Mouse (Mus musculus) spleen, embryonic (tissue): Measurements from ENCODE around the gene Nckap5.

Source experiments
- CTCF ChIA-PET: fragments of 350-600 bp; sonication (Branson Sonifier 250); formaldehyde crosslinking; loops from one replicate; lab custom pipeline; 2022; lab: Charles Lee

Gene Nckap5

DNA sequence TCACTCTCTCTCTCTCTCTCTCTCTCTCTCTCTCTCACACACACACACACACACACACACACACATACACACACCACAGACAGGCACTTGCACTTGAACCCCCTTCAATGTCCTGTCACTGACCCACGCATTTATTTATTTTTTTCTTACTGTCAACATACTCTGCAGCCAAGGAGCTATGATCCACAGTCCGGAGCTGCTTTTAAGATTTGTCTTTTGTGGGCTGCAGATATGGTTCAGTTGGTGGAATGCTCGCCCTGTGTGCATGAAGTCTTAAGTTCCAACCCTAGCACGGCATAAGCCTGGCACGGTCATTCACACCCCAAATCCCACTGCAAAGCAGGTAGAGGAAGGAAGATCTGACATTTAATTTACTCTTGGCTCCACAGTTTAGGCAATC is 357.6 kb downstream of the Nckap5 start:
- CTCF ChIA-PET, result no interaction called here

DNA sequence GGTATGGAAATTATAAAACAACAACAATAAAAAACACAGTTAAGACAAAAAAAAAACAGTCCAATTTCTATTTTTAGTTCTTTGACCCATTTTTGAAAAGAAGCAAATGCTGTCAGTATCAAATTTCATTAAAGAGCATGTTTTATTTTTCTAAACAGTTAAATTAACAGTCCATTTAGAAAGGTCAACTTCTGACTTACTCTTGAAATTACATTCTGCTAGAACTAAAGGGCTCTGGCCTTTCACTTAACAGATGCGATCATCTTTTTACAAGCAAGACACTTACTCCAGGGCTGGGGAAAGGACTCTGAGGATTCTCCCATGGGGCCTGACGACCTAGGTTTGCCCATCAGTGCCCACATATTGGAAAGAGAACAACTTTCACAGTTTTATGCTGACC is 359.2 kb downstream of the Nckap5 start:
- CTCF ChIA-PET, result no interaction called here

DNA sequence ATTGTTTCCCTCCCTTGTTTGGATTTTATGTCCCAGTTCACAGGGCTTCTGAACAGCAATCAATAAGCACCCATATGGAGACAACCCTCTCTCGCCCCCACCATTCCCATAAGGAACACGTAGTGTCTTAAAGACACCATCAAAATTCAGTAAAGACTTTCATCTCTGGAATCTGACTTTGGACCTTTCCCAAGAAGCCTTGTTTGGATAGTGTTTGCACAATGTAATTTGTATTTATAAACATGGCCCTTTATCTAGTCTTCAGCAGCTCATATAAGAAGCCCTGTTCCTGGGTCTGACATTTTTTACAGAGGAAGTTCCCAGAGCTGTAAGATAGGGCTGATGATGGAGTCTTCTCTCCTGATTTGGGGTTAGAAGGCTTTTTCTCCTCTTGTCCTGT is 359.7 kb downstream of the Nckap5 start:
- CTCF ChIA-PET, result no interaction called here

DNA sequence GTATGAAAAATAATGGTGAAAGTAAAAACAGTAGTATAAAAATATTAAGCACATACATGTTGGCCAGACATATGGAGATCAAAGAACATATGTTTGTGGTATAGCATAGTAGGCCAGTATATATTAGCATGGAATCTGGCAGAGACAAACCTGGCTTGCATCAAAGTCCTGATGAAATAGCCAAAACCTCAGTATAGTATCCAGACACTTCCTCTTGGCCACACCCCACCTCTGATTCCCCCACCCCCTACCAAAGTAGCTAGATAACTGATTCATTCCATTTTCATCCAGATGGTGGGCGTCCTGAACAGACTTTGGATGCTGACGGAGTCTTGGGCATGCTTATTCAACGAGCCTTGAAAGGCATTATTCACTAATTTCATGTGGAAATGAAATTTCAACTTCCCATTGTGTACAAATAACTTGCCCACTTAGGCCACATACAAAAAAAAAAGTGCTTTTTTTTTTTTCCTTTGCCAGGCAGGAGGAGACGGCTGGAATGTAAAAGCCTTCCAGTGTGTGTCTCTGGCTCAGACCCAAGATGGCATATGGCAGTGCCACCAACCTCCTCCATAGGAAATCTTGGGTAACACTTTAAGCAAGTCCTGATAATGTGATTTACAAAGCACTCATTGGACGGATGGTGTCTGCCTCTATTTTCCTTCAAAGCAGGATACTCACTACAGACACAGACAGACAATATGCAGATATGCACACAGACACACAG is 360.6 kb downstream of the Nckap5 start:
- CTCF ChIA-PET, result no interaction called here

DNA sequence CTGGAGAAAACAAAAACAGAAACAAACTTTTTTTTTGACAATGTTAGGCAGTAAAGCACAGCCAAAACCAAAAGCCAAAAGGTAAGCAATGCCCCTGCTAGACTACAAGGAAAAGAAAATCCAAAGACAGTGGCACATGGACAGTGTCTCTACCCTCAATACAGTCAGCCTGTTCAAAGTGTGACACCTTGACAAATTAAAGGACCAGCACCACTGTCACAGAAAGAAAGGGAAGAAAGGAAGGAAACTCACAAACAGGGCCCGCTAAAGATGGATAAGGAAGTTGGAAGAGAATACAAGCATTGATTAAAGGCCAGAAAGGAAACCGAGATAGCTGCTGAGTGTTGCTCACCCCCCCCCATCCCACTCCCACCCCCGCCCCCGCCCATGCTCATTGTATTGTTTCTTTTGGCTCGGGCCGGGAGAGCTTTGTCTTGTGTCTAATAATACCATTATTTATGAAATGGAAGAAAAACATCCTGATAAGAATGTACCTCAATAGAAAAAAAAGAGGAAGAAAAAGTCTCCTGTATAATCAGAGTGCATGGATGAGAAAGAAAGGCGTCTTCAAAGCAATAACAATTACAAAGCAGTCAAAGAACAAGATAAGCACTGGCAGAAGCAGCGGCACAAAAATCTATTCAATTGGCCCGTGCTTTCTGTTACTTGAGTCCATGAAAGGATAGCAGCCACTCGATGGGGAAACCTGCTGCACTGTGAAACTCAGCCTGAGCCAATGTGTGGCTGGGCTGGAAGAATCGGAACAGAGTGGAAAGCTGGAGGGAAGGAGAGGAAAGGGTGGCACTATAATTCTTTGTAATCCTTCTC is 368.9 kb downstream of the Nckap5 start:
- CTCF ChIA-PET, result no interaction called here

DNA sequence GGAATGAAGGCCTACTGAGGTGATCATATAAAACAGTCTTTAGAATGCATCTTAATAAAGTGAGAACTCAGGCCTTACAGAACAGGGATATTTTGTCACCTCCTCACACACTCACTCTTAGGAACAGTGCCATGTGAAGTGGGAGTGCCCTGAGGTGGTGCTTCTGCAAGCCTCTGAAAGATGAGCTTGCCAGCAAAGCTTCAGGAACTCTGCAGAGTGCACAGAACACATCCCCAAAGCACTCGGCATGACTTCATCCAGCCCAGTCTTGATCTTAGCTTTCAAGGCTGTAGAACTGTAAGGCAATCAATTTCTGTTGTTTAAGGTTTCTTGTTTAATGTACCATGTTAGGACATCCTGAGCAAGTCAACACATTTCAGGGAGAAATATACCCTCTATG is 372.9 kb downstream of the Nckap5 start:
- CTCF ChIA-PET, result no interaction called here

DNA sequence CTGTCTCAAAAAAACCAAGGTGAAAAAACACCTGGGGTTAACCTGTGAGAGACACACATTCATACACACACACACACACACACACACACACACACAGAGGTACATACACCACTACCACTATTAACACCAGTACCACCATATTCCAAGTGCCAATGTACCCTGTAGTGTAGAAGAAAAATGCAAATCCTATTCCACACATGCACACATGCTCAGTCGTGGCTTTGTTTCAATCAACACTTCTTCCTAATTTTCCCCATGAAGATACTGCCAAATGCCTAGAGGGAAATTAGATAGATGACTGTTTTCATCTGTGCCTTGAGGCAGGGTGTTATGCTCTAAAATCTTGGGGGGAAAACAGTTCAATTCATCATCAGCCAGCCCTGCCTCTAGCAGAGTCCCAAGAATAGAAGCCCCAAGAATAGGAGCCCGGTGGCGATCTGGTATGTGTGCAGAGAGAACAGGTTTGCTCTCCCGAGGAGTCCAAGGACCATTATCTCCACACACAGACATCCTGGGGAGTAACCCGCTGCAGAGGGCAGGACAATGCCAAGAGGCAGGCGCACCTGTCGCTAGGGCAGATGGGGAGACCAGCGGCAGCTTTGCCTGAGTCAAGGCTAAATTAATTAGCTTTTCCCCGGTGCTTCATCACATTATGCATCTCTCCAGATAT is 376.0 kb downstream of the Nckap5 start:
- CTCF ChIA-PET, result no interaction called here

DNA sequence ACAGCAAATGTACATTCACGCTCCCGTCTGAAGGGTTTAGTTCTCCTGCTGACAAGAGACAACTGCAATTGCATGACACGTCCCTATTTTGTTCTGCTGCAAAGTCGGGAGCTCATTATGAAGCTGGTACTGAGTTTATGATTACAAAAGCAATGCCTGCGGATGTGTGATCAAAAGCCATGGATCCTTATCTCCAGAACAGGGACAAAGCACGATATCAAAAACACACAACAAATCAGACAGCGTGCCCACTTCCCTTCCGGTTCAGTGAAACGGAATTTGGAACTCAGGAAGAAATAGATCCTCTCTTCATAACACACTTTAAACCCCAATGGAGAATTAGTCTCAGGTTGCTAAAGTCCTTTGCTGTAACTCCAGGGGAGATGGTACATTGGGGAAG is 379.1 kb downstream of the Nckap5 start:
- CTCF ChIA-PET, result no interaction called here

DNA sequence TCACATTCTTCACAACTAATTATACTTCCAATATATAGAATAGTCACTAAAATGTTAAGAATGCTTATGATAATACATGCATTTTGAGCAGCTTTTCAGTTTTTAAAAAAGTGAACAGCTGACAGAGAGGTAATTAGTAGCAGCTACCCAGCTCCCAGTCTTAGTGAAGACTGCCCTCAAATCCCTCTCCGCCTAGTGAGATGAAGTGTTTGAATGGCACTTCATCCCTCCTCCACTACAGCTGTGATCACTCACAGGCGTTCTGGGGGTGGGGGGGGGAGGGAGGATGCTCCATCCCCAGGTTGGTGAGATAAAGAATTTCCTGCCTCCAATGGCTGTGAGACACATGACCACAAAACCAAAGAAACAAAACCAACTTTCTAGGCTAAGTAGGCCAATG is 381.2 kb downstream of the Nckap5 start:
- CTCF ChIA-PET, result no interaction called here

DNA sequence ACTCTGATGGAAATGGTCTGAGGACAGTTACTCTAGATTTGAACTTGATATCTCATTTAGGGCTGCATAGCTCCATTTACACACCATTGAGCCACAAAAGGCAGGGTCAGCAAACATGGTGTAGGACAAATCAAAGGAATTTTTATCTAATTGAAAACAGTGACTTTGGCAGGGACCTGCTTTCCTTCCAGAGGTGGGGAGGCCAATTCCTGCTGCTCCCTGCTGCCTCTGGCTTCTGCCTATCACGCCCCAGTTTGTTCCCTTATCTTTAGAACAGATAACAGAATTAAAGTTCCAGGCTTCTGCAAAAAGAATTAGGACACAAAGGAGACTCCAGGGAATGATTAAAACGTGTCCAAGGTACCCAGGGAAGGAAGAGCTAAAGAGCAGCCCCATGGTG is 386.7 kb downstream of the Nckap5 start:
- CTCF ChIA-PET, result interaction anchor here (0.8 kb wide), 1 partner anchor 1026 kb away, joined by 10 read pairs; no protein-coding TSS in a partner anchor

DNA sequence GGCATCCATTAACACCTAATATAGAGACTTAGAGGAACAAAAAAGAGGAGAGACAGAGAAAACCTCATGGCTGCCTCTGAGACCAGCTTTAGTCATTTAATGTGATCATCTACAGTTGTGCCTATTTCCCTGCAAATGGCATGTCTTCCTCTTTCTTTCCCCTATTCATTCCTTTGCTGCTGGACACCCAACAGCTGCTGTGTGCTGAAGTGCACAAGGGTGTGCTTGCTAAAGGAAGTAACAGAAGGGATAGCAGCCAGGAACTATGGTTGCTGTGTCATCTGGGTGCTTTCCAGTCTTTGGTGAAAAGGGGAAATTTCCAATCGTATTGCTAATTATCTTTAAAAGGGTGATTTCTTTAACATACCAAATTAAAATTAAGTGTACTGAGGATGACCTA is 387.9 kb downstream of the Nckap5 start:
- CTCF ChIA-PET, result no interaction called here

DNA sequence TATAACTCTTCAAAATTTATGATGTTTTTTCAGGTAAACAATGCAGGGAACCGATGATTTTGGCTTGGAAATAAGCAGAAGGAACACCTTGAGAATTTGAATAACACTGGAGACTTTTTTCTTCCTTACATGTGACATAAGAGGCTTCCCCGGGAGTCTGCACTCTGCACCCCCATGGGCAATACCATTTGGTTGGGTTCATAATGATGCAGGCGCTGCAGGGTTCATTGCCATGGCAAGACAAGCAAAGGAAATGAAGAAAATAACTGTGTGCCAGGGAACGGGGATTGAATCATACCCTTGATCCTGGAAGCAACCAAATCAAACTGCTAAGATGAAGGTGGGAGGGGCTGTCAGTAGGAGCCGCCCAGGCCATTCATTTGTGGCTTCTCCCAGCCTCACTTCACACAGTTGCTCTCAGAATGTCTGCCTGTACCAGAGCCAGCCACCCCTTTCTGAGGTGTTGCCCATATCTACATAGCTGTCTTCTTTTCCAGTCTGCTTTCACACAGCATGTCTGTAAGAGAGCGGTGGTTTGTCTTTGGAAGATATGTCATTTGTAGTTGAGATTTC is 392.5 kb downstream of the Nckap5 start:
- CTCF ChIA-PET, result no interaction called here

DNA sequence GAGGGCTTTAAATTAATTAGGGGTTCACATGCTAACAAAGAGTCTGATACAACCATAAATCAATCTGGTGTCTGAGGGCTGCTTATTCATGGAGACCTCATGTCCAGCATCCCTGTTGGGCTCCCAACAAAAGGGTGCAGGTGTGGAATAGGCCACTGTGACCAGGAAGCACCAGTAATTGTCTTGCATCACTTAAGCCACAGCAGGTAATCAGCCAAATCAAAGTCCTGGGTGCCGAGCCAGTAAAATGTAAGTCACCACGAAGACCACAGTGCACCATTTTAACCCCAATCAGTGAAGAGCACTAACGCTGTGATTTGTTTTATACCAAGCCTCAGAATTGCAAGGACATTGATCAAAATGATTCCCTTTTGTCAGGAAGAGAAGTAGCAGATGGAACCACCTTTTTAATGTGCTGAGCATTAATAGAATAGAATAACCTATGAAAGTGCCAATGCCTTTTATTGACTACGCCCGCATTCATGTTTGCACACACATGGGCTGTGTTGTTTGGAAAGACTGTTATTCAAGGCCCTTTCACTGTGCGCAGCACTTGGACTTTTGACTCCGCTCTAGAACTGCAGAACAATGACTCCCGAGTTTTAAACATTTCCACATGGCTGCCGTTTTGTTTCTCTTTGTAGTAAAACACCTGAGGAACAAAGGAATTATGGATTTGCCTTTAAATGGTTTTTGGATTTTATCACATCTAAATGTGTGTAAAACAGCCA is 393.5 kb downstream of the Nckap5 start:
- CTCF ChIA-PET, result no interaction called here

DNA sequence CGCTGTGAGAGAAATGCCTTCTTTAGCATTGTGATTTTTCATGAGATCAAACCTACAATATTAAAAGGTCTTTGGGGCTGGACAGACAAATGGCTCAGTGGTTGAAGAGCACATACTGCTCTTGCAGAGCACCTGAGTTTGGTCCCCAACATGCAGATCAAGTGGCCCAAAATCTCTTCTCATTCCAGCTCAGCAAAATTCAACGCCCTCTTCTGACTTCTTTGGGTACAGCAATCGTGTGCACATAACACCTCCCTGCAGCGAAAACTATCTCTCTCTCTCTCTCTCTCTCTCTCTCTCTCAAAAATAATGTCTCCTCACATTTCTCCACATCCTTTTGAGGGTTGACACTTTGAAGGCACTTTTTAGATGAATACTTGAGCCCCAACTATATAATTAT is 398.3 kb downstream of the Nckap5 start:
- CTCF ChIA-PET, result no interaction called here

DNA sequence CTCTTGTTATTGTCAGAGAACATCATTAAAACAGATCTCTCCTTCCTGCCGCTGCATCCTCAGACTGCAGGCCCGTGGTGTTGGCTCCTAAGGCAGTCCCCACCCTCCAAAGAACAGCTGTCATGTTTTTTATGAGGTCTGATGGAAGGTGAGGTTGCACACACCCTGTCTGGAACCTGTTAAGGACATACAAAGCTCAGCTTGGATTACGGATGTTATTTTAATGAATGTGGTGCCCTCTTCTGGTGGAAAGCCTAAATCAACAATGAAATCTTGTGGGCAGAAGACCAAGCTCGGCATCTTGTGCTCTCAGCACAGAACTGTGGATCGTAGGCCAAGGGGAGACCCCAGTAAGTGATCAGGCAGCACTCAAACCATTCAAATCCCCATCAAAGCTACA is 399.0 kb downstream of the Nckap5 start:
- CTCF ChIA-PET, result no interaction called here

DNA sequence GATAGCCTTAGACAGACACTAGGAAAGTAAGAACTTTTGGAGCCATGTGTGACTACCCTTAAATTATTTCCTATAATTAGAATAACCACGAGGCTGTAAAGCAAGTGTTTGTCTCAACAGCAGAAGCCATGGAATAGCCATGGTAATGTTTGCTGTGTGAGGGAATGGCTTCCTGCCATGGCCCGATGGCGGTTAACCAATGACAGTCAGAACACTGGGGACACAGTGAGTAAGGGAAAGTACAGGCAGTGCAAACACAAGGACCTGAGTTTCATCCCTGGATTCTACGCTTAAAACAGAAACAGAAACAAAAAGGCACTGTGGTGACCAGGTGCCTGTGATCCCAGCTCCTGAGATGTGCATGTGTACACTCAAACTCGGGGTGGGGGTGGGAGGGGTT is 419.2 kb downstream of the Nckap5 start:
- CTCF ChIA-PET, result no interaction called here

DNA sequence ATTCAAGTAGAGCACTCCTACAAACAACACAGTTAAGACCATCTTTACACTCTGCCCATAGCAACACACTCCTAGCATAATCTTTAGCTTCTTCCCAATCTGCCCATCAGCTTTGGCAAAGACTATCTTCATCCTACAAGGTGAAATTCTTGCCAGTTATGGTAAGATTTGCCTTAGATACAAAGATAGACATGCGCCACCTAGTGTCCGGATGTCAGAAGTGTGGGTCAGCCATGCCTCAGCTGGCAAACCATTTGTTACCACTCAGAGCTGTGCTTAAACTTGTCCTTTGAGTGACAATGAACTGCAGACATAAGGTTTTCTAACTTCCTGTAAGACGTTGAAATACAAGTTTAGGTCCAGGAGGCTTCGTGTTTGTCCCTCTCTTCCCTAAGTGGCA is 422.7 kb downstream of the Nckap5 start:
- CTCF ChIA-PET, result no interaction called here

DNA sequence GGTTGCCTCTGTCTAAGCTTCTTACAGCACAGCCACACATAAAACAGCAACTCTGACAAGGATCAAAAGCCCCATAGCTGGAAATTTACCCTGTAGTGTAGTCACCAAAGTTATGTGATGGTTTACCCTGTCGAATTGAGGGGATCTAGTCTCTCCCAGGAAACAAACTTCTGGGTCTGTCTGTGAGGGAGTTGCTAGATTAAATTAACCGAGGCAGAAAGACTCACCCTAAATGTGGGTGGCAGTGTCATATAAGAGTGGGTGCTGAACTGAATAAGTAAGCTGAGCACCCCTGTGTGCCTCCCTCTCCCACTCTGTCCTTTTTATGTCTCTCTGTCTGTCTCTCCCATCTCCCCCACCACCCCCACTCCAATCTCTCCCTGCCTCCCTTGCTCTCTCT is 425.1 kb downstream of the Nckap5 start:
- CTCF ChIA-PET, result no interaction called here

DNA sequence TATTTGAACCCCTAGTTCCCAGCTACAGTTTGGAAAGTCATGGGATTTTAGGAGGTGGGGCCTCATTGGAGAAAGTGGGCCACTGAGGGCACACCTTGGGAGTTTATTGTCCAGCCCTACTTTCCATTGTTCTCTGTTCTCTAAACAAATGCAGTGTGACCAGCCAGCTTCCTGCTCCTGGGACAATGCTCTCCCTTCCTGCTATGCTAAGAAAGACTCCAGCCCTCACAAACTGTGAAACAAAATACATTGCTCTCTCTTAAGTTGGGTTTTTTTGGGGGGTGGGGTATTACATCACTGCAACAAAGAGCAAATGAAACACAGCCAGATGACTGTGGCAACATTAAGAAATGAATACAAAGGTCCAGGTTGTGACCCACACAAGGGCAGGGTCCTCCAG is 426.6 kb downstream of the Nckap5 start:
- CTCF ChIA-PET, result no interaction called here

DNA sequence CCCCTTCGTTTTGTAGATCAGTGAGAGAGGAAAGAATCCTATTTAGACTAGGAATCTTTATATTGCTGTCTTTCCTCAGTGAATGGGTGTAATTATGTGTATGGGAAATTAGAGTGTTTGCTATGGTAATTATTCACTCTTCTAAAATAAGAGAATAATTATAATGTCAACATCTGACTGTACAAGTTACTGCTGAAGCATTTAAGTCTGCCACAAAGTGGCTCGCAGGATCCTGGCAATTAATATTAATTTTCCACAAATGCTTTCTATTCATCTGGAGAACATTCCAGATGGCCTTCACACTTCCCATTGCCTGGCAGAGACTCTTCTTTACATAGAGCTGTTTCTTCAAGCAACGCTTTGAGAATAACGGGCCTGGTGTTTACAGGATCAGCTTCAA is 439.4 kb downstream of the Nckap5 start:
- CTCF ChIA-PET, result no interaction called here

DNA sequence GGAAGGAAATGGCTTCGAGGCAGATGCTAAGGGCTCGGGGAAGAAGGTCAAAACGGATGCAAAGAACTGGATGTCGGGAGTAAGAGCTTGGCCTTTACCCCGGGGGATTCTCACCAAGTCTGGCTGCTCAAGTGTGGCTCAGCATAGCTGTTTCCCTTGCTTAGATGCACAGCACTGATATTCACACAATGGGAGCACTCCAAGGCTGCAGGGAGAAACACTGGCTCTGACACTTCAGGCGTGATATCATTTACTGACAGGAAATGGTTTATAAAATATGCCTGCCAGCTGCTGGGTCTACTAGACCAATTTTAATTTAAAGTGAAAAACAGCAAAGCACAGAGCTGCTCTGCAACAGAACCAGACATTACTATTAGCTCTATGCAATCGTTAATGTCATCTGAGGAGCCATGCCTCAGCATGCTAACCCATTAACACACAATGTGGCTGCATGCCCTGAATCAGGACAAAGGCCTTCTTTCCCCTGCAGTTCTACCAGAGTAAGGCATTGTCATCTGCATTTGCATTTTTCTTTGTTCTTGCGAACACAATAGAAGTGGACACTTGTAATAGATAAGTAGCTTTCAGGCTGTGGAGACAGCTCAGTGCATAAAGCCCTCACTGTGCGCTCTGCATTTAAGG is 453.1 kb downstream of the Nckap5 start:
- CTCF ChIA-PET, result no interaction called here
